Mouse (Mus musculus) ES-Bruce4 (cell line): ENCODE measurements around the gene Gm7029. TPM values are rescaled to one million over a fixed set of nuclear protein-coding genes. Genes with fewer than 3 reads are reported as not detected.
"Not testable (repeated sequence)": the region's sequence is repeated elsewhere in the genome, so short reads cannot be mapped to it uniquely, and the experiment has no call there.

ENCODE experiments used
- H3K27ac ChIP-seq: 2 replicates; pipeline ENCODE4 v1.5.1; 2012; ENCODE audit warnings: low read length, inconsistent platforms; ENCODE audit not compliant: insufficient read depth
- H3K27me3 ChIP-seq: 2 replicates; pipeline ENCODE4 v1.6.1; 2012; ENCODE audit warnings: mild to moderate bottlenecking, low read length, inconsistent platforms; ENCODE audit not compliant: control insufficient read depth, poor library complexity, insufficient read depth, severe bottlenecking
- H3K36me3 ChIP-seq: 2 replicates; pipeline ENCODE4 v1.6.1; 2012; ENCODE audit warnings: inconsistent platforms, mild to moderate bottlenecking, low read length, moderate library complexity; ENCODE audit not compliant: control insufficient read depth, poor library complexity, insufficient read depth, severe bottlenecking
- H3K4me1 ChIP-seq: one replicate; pipeline ENCODE4 v1.8.1; 2011; ENCODE audit warnings: low read length; ENCODE audit not compliant: control insufficient read depth, insufficient read depth
- H3K4me3 ChIP-seq: 2 replicates; pipeline ENCODE4 v1.5.1; 2011; ENCODE audit warnings: low read depth, mild to moderate bottlenecking, low read length
- H3K9ac ChIP-seq: 2 replicates; pipeline ENCODE4 v1.6.1; 2012; ENCODE audit warnings: low read depth, mild to moderate bottlenecking, inconsistent platforms; ENCODE audit not compliant: poor library complexity, severe bottlenecking
- H3K9me3 ChIP-seq: replicated peaks from 2 replicates; pipeline ENCODE4 v1.6.1; 2012; ENCODE audit warnings: mild to moderate bottlenecking, low read length, inconsistent platforms; ENCODE audit not compliant: control insufficient read depth, poor library complexity, insufficient read depth, severe bottlenecking
- CTCF ChIP-seq: IDR thresholded peaks from one replicate; pipeline ENCODE4 v1.8.1; 2011; ENCODE audit warnings: low read depth, low read length
- EP300 ChIP-seq: IDR thresholded peaks from 2 replicates; pipeline ENCODE4 v1.6.1; 2011; ENCODE audit warnings: low read depth, low read length; ENCODE audit not compliant: insufficient read depth
- POLR2A ChIP-seq: IDR thresholded peaks from one replicate; pipeline ENCODE4 v1.8.1; 2011; ENCODE audit warnings: low read length; ENCODE audit not compliant: insufficient read depth
- polyA plus RNA-seq: library from polyadenylated mRNA; stranded (reverse); fragments of >200 nt; gene quantifications from 2 replicates; pipeline ENCODE4 v1.2.4, GENCODE M21; 2011; ENCODE audit warnings: low read depth; ENCODE audit not compliant: missing spikeins, insufficient read depth, insufficient read length

Gene Gm7029
- polyA plus RNA-seq = not detected in 2 replicates

- H3K27me3 ChIP-seq, H3K9me3 ChIP-seq, H3K4me1 ChIP-seq, H3K9ac ChIP-seq, H3K4me3 ChIP-seq, H3K27ac ChIP-seq: not testable (repeated sequence)
- H3K36me3 ChIP-seq = peaks cover 13% of the 10 kb centered on the region
Measured at GRCm38 (mm10) chr17:33873537-33873936, at the start of gene Gm7029. Gene Gm7029, plus strand, starts transcription at chr17:33873837.

DNA sequence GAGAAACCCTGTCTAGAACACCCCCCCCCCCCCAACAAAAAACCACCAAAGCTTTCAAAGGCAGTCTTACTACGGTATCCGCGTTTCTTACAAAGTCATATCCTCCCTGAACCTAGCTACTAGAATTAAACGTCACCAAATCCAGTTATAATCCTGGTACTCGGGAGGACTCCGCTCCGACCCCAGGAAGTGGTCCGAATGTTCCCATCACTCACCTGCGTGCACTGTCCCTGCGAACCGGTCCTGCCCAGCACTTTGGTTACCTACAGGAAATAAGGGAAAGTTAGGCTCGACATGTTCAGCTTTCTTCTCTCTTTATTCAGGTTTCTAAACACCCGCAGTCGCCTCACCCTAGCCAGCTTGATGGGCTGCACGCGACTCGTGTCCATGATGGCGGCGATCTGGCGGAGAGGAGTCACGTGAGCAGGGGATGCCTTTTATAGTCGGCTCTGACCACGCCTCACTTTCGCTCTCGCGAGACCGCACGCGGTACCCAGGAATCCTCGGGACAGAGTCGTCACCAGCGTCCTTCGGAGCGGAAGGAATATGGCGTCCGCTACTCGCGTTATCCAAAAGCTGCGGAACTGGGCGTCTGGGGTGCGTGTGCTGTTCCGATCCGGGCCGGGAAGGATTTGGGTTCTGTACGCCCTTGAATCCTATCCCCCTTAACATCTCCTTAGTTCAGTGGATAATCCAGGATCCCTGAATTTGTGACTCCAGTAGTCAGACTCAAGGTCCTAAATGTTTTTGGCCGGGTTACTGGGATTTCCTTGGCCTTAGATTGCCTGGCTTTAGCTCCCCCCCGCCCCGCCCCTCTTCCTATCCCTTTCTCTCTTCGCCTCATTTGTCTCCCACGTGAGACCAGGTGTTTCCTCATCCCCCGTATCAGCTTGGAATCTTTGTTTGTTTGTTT, 49.3 kb upstream of the Gm7029 start, which contains the start of the genes Rps28 and Ndufa7:
Gene Rps28, minus strand, starts transcription at position 479 of the 913 bp plus-strand sequence.
Gene Ndufa7, plus strand, starts transcription at position 489 of the 913 bp plus-strand sequence.
- peak within 1 kb of the TSS; percentile 57 for H3K27ac ChIP-seq
- peaks cover 67% of the 10 kb centered on the region for H3K36me3 ChIP-seq
- peak within 1 kb of the TSS; percentile 90 for H3K9ac ChIP-seq
- peaks cover 2% of the 10 kb centered on the region for H3K4me1 ChIP-seq
- H3K4me3 ChIP-seq = peak within 1 kb of the TSS; percentile 85
- no peaks in the 10 kb centered on the region for H3K9me3 ChIP-seq
- no peaks in the 10 kb centered on the region for H3K27me3 ChIP-seq
- TF ChIP-seq POLR2A (peak; percentile 40), CTCF (no peak), EP300 (0 out of 2 replicates have a peak, but pooled peaks have one; percentile 49)

DNA sequence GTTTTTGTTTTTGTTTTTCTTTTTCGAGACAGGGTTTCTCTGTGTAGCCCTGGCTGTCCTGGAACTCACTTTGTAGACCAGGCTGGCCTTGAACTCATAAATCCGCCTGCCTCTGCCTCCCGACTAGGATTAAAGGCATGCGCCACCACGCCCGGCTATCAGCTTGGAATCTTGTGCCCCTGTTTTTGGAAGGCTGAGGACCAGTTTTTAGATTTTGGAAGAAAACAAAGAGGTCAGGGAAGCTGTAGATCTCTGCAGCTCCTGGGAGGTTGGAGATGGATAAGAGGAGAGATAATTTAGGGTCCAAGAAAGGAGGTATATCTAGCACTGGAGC, 48.7 kb upstream of the Gm7029 start:
- not testable (repeated sequence) for H3K9me3 ChIP-seq, H3K27me3 ChIP-seq, H3K4me1 ChIP-seq
- peak overlapping the region; percentile 85 for H3K4me3 ChIP-seq
- peak overlapping the region; percentile 90 for H3K9ac ChIP-seq
- H3K27ac ChIP-seq = peak overlapping the region; percentile 57; the same call in 1 of the 2 replicates
- peaks cover 68% of the 10 kb centered on the region for H3K36me3 ChIP-seq

DNA sequence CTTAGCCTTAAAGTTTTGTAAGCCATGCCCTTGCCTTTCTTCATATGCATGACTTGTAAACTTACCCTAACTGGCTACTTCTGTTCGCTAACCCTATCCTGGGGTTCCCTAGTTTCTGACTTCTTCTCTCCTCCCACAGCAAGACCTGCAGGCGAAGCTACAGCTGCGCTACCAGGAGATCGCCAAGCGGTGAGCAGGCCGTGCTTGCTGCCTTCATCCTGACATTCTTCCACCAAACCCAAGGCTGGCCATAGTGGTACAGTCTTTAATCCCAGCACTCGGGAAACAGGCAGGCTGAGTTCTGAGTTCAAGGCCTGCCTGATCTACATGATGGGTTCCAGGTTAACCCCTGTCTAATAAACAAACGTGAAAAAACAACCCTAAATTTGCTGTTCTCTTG, 48.2 kb upstream of the Gm7029 start:
- no peaks in the 10 kb centered on the region for H3K4me1 ChIP-seq
- H3K4me3 ChIP-seq = peak overlapping the region; percentile 69
- H3K9me3 ChIP-seq = no peaks in the 10 kb centered on the region
- H3K27ac ChIP-seq = no peak overlapping the region; the same call in 1 of the 2 replicates
- TF ChIP-seq POLR2A (no peak), EP300 (no peak), CTCF (no peak)
- peaks cover 71% of the 10 kb centered on the region for H3K36me3 ChIP-seq
- no peaks in the 10 kb centered on the region for H3K27me3 ChIP-seq
- peak overlapping the region; percentile 90 for H3K9ac ChIP-seq

DNA sequence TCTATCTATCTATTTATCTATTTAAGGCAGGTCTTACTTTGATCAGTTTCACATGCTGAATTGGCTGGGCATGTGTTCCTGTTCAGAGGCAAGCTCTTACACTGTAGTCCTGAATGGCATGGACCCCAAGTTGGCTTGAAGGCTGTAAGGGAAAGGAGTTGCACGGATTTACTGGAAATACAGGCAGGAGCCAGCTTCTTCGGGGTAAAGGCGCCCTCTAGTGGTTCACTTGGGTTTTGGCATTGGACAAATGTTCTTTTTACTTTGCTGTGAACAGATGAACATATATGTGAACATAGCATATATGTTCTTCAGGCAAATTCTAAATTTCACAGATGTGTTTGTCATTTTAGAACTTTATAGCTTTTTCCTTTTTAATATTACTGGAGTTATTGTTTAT, 46.8 kb upstream of the Gm7029 start:
- Histone ChIP-seq H3K4me3 (no peak overlapping the region), H3K27me3 (no peaks in the 10 kb centered on the region), H3K4me1 (no peaks in the 10 kb centered on the region), H3K9me3 (no peaks in the 10 kb centered on the region), H3K36me3 (peaks cover 73% of the 10 kb centered on the region), H3K9ac (0 out of 2 replicates have a peak overlapping the region, but pooled peaks have one; percentile 90), H3K27ac (no peak overlapping the region)
- TF ChIP-seq EP300 (no peak), CTCF (peak; percentile 66)

- TF ChIP-seq POLR2A = no peak
- TF ChIP-seq CTCF = no peak
- no peak for TF ChIP-seq EP300
- Histone ChIP-seq H3K9ac (no peak overlapping the region), H3K36me3 (peaks cover 69% of the 10 kb centered on the region), H3K27me3 (no peaks in the 10 kb centered on the region), H3K4me3 (no peak overlapping the region), H3K4me1 (no peaks in the 10 kb centered on the region), H3K9me3 (no peaks in the 10 kb centered on the region), H3K27ac (no peak overlapping the region)
Measured at GRCm38 (mm10) chr17:33828892-33829291, 44.7 kb upstream of the Gm7029 start.
